Mouse (Mus musculus) right cerebral cortex, adult 2 months (tissue): ENCODE measurements around the gene Ggn.
A peak's percentile ranks its signal among the peaks of the same experiment; 100 is the strongest.
"Not testable (repeated sequence)": the region's sequence is repeated elsewhere in the genome, so short reads cannot be mapped to it uniquely, and the experiment has no call there.

Source experiments
- DNase-seq, 2 experiments: peaks; one replicate each; pipeline ENCODE4 v3.0.0; 2021 to 2022; ENCODE audit warnings: low spot score in 2 of 2

Ggn gene

GRCm38 (mm10) chr7:29170066-29170754 is at the start of gene Ggn, which contains the start of gene Spred3:
Ggn (plus strand) TSS chr7:29170210.
Spred3 (minus strand) TSS chr7:29170411.
- DNase-seq, result peak; percentile 39 to 64

- DNase-seq, result no peak
Observed at GRCm38 (mm10) chr7:29122821-29123220, 47.2 kb upstream of the Ggn start.

GRCm38 (mm10) chr7:29123531-29124358 is 46.3 kb upstream of the Ggn start:
- DNase-seq, result no peak

GRCm38 (mm10) chr7:29124970-29125369 is 45.0 kb upstream of the Ggn start, which contains the start of gene Ryr1:
Ryr1 (minus strand) TSS chr7:29125179.
- no peak for DNase-seq

GRCm38 (mm10) chr7:29126173-29126915 is 43.7 kb upstream of the Ggn start:
- peak; percentile 31 to 49 for DNase-seq

- DNase-seq, result no peak
Observed at GRCm38 (mm10) chr7:29128725-29129124, 41.3 kb upstream of the Ggn start.

GRCm38 (mm10) chr7:29134230-29134629 is 35.8 kb upstream of the Ggn start:
- no peak for DNase-seq

- DNase-seq, result no peak
Observed at GRCm38 (mm10) chr7:29134693-29135386, 35.2 kb upstream of the Ggn start, which contains the start of gene Rasgrp4. Rasgrp4 (plus strand) TSS chr7:29134851.

- no peak for DNase-seq
Observed at GRCm38 (mm10) chr7:29137429-29137828, 32.6 kb upstream of the Ggn start.

GRCm38 (mm10) chr7:29139237-29139636 is 30.8 kb upstream of the Ggn start:
- not testable (repeated sequence) for DNase-seq

- no peak for DNase-seq
Observed at GRCm38 (mm10) chr7:29141416-29141815, 28.6 kb upstream of the Ggn start.

- DNase-seq, result no peak
Observed at GRCm38 (mm10) chr7:29144006-29144405, 26.0 kb upstream of the Ggn start.

GRCm38 (mm10) chr7:29146625-29147367 is 23.2 kb upstream of the Ggn start:
- no peak for DNase-seq

- DNase-seq, result no peak
Observed at GRCm38 (mm10) chr7:29148771-29149170, 21.2 kb upstream of the Ggn start.

- DNase-seq, result no peak
Observed at GRCm38 (mm10) chr7:29151486-29151885, 18.5 kb upstream of the Ggn start.

- no peak for DNase-seq
Observed at GRCm38 (mm10) chr7:29154018-29154720, 15.8 kb upstream of the Ggn start.

GRCm38 (mm10) chr7:29155196-29155837 is 14.7 kb upstream of the Ggn start:
- peak; percentile 90 for DNase-seq

GRCm38 (mm10) chr7:29155838-29156782 is 13.9 kb upstream of the Ggn start, which contains the start of gene Fam98c:
Fam98c (minus strand) TSS chr7:29156234.
- DNase-seq, result peak; percentile 81 to 87
